Mouse (Mus musculus) ES-E14 (cell line): ENCODE measurements around the gene Supt6. TPM values are rescaled to one million over a fixed set of nuclear protein-coding genes. Genes with fewer than 3 reads are reported as not detected.

Experiments used
- DNase-seq: peaks from one replicate; pipeline ENCODE4 v3.0.0-alpha.2; 2013; ENCODE audit warnings: low read depth, low spot score
- H3K27ac ChIP-seq: 2 replicates; pipeline ENCODE4 v1.5.1; 2012; ENCODE audit warnings: low read depth, mild to moderate bottlenecking, low read length, moderate library complexity, mixed read lengths; ENCODE audit not compliant: poor library complexity, insufficient read depth, severe bottlenecking
- H3K36me3 ChIP-seq: 2 replicates; pipeline ENCODE4 v1.6.1; 2012; ENCODE audit warnings: mild to moderate bottlenecking, low read length, moderate library complexity, mixed read lengths; ENCODE audit not compliant: control insufficient read depth, poor library complexity, insufficient read depth, severe bottlenecking
- H3K4me1 ChIP-seq, 2 experiments: fragments of 150-350 bp in 1 of 2; sonication (generic) in 1 of 2; 2 replicates each; pipeline ENCODE4 v1.6.1; 2012; ENCODE audit warnings: low read length in 2 of 2, mild to moderate bottlenecking in 1 of 2, mixed read lengths in 1 of 2; ENCODE audit not compliant: control insufficient read depth in 2 of 2, insufficient read depth in 2 of 2, poor library complexity in 1 of 2
- H3K4me3 ChIP-seq, 2 experiments: fragments of 150-350 bp in 1 of 2; sonication (generic) in 1 of 2; 2 replicates each; pipeline ENCODE4 v1.5.1; 2012; ENCODE audit warnings: low read length in 2 of 2, low read depth in 1 of 2, mild to moderate bottlenecking in 1 of 2, mixed read lengths in 1 of 2; ENCODE audit not compliant: insufficient read depth in 1 of 2, poor library complexity in 1 of 2, severe bottlenecking in 1 of 2
- H3K9ac ChIP-seq: 2 replicates; pipeline ENCODE4 v1.6.1; 2012; ENCODE audit warnings: low read depth, mild to moderate bottlenecking, low read length, mixed read lengths; ENCODE audit not compliant: poor library complexity, insufficient read depth, severe bottlenecking
- H3K9me3 ChIP-seq: fragments of 150-350 bp; sonication (generic); 2 replicates; pipeline ENCODE4 v1.6.1; 2012; ENCODE audit warnings: low read depth, mild to moderate bottlenecking, low read length; ENCODE audit not compliant: control insufficient read depth, insufficient read depth
- CHD2 ChIP-seq: IDR thresholded peaks from 2 replicates; pipeline ENCODE4 v1.6.1; 2014; ENCODE audit warnings: mild to moderate bottlenecking, low read depth, low read length, inconsistent platforms
- HCFC1 ChIP-seq: IDR thresholded peaks from 2 replicates; pipeline ENCODE4 v1.6.1; 2012; ENCODE audit warnings: low read length, inconsistent platforms, borderline replicate concordance; ENCODE audit not compliant: insufficient read depth
- MAFK ChIP-seq: IDR thresholded peaks from 2 replicates; pipeline ENCODE4 v1.6.1; 2014; ENCODE audit warnings: mild to moderate bottlenecking, low read depth, low read length, inconsistent platforms; ENCODE audit not compliant: insufficient read depth
- ZC3H11A ChIP-seq: IDR thresholded peaks from 2 replicates; pipeline ENCODE4 v1.6.1; 2012; ENCODE audit warnings: low read depth, mild to moderate bottlenecking, inconsistent platforms, low read length, borderline replicate concordance
- ZNF384 ChIP-seq: IDR thresholded peaks from 2 replicates; pipeline ENCODE4 v1.6.1; 2012; ENCODE audit warnings: low read depth, low read length, inconsistent platforms
- in situ Hi-C, 2 experiments: fragments of 600-800 bp; cut with MboI; formaldehyde crosslinking; loops; one replicate each; pipeline ENCODE4 v1.15.1; 2025; ENCODE audit warnings: low sequenced_read_pairs in 2 of 2, inconsistent platforms in 1 of 2; ENCODE audit not compliant: unreplicated experiment in 2 of 2
- total RNA-seq: library from RNA; depleted of rRNA; stranded (reverse); fragments of 300-350 nt; gene quantifications from 2 replicates; pipeline ENCODE4 v1.2.3, GENCODE M21; 2012

Supt6 gene
- total RNA-seq, 1 experiment: 63.0 TPM

GRCm38 (mm10) chr11:78202372-78202771, 43.4 kb downstream of the Supt6 start:
- H3K9me3 ChIP-seq: no peaks in the 10 kb centered on the region
- in situ Hi-C loops: no loop called here
- no peak for DNase-seq
- no peak overlapping the region for H3K9ac ChIP-seq
- H3K4me3 ChIP-seq: no peak overlapping the region
- no peaks in the 10 kb centered on the region; a peak in 1 of 4 replicates for H3K4me1 ChIP-seq
- TF ChIP-seq ZNF384 (no peak), CHD2 (no peak), HCFC1 (no peak), ZC3H11A (no peak), MAFK (no peak)
- peaks cover 29% of the 10 kb centered on the region for H3K36me3 ChIP-seq
- no peak overlapping the region for H3K27ac ChIP-seq

GRCm38 (mm10) chr11:78195101-78195863, 50.5 kb downstream of the Supt6 start:
- in situ Hi-C loops: no loop called here
- TF ChIP-seq CHD2: no peak
- TF ChIP-seq HCFC1: no peak
- no peak for TF ChIP-seq ZC3H11A
- TF ChIP-seq MAFK: no peak
- 0 out of 2 replicates have a peak, but pooled peaks have one; percentile 64 for TF ChIP-seq ZNF384
- H3K9ac ChIP-seq: peak overlapping the region; percentile 55; the same call in 1 of the 2 replicates
- no peak overlapping the region for H3K27ac ChIP-seq
- no peak for DNase-seq
- H3K9me3 ChIP-seq: no peaks in the 10 kb centered on the region
- peak overlapping the region; percentile 84 to 94 for H3K4me3 ChIP-seq
- peaks cover 13% of the 10 kb centered on the region for H3K36me3 ChIP-seq
- peaks cover 3 to 8% of the 10 kb centered on the region in 2 experiments; a peak in 3 of 4 replicates for H3K4me1 ChIP-seq

GRCm38 (mm10) chr11:78194411-78195100, 51.2 kb downstream of the Supt6 start:
- Histone ChIP-seq H3K4me3 (peak overlapping the region; percentile 84 to 94), H3K9me3 (no peaks in the 10 kb centered on the region), H3K36me3 (peaks cover 14% of the 10 kb centered on the region), H3K4me1 (peaks cover 6 to 14% of the 10 kb centered on the region in 2 experiments), H3K9ac (peak overlapping the region; percentile 55; the same call in 1 of the 2 replicates), H3K27ac (peak overlapping the region; percentile 42; the same call in 1 of the 2 replicates)
- no peak for DNase-seq
- TF ChIP-seq CHD2 (no peak), ZC3H11A (no peak), HCFC1 (no peak), ZNF384 (no peak), MAFK (no peak)
- in situ Hi-C loops: no loop called here

GRCm38 (mm10) chr11:78193113-78193512, 52.7 kb downstream of the Supt6 start, which contains the start of gene Proca1:
TSS of gene Proca1 (plus strand) at chr11:78193392.
- Histone ChIP-seq H3K27ac (no peak within 1 kb of the TSS), H3K36me3 (peaks cover 14% of the 10 kb centered on the region), H3K9ac (no peak within 1 kb of the TSS), H3K9me3 (no peaks in the 10 kb centered on the region), H3K4me1 (peaks cover 6 to 14% of the 10 kb centered on the region in 2 experiments), H3K4me3 (peak within 1 kb of the TSS in 1 of 2 experiments; percentile 94; a peak in 1 of 4 replicates)
- in situ Hi-C loops: no loop called here
- TF ChIP-seq HCFC1: no peak
- TF ChIP-seq MAFK: no peak
- TF ChIP-seq CHD2: no peak
- TF ChIP-seq ZNF384: no peak
- TF ChIP-seq ZC3H11A: no peak
- no peak for DNase-seq
